Mouse (Mus musculus): ENCODE results near the gene Eif5a.

- TF ChIP-seq CTCF (IDR thresholded peaks at IDR 0.05; ENCODE audit: low read depth) (peak; percentile 37; the same call in 1 of the 2 replicates), EP300 (IDR thresholded peaks at IDR 0.05; ENCODE audit: low read depth) (no peak)
Observed at GRCm38 (mm10) chr11:69956218-69956617, 34.5 kb upstream of the Eif5a start.
